Mouse (Mus musculus) G1E (cell line): Measurements from ENCODE around the gene Stub1.

ENCODE experiments used
- CTCF ChIP-seq: IDR thresholded peaks from 2 replicates; pipeline ENCODE4 v1.5.1; 2012; ENCODE audit warnings: low read depth, low read length, inconsistent platforms, mixed read lengths
- GATA1 ChIP-seq: IDR thresholded peaks from 2 replicates; pipeline ENCODE4 v1.6.1; 2012; ENCODE audit warnings: borderline replicate concordance, low read length, inconsistent platforms, mixed read lengths
- POLR2AphosphoS5 ChIP-seq: IDR thresholded peaks from 2 replicates; pipeline ENCODE4 v1.6.1; 2012; ENCODE audit warnings: low read depth, low read length, inconsistent platforms; ENCODE audit not compliant: insufficient replicate concordance

GRCm38 (mm10) chr17:25874148-25874720, 41.0 kb upstream of the Stub1 start:
- TF ChIP-seq CTCF (no peak), POLR2AphosphoS5 (no peak), GATA1 (no peak)
